13 mouse cellular contexts compared by ENCODE assay signal in the genomic region with DNA sequence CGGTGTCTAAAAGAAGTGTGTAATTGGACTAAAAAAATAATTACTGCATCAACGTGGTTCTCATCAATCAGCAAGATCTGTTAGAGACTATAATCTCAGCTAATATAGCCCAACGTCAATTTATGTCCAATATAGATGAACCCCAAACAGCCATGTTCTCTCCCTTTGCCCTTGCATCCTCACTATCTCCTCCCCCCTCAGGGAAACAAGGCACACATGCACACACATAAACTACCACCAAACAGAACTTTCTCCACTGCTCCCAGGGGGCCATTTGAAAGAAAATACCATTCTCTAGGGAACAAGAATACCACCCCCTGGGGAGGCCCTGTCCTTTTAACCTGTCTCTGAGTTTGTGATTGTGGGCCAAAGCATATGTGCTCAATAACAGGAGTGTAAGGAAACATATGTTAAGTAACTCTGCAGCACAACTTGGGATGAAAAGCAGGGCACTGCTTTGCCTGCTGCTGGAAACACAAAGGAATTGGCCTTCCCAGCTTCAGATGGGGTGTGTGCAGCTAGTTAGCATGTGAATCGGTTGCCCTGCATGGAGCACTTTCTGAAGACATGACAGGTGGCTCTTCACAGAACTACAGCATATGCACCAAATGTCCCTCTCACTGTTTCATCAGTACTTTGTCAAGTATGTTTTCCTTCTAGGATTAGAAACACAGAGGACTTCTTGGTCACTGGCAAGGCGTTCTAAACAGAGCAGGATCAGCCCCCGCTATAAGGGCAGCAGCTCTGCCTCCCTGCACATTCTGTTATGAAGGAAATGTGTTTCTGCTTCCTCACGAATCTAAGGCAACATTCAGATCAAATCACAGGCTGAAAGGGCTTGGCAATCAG.
A peak's percentile ranks its signal among the peaks of the same experiment; 100 is the strongest.
DNase-seq lines count a peak whose midpoint lies in the region; ATAC-seq lines count a peak whose summit lies in the region.
"Had no signal": no experiment of that assay in that cellular context is flagged by ENCODE, and none has a peak within 500 bp of the region (broad histone marks: within the 10 kb centered on the region; RNA-seq: fewer than 3 reads in every experiment).

No protein-coding gene starts in this region.

- peak; percentile 36; the same call in 1 of the 2 replicates for ATAC-seq in frontal cortex, adult (ENCODE audit: low TSS enrichment)
- ATAC-seq in embryonic facial prominence, embryonic 11.5 days (replicated peaks; ENCODE audit: insufficient number of reproducible peaks, low FRiP score, low TSS enrichment, low read depth) = no peak
- peak; percentile 66 for ATAC-seq in hindbrain, embryonic 12.5 days (ENCODE audit: low FRiP score)

- DNase-seq in frontal cortex, postnatal 14 days (ENCODE audit: low spot score in 2 of 2) = no peak
- DNase-seq in embryonic facial prominence, embryonic 11.5 days (ENCODE audit: low spot score) = peak; percentile 26
- DNase-seq in neural tube, embryonic 10.5 days (ENCODE audit: extremely low spot score, low spot score) = peak; percentile 28
- DNase-seq in left cerebral cortex, postnatal 36 days (ENCODE audit: low spot score in 2 of 2) = no peak
- DNase-seq in lung, postnatal 14 days = no peak
- DNase-seq in adrenal gland, postnatal 36 days = no peak
- DNase-seq: kidney, adult 11 months; layer of hippocampus, postnatal 36 days; liver, embryonic 13.5 days; right cerebral cortex, adult 18-20 months had no signal

- no peak overlapping the region for H3K4me3 ChIP-seq in embryonic facial prominence, embryonic 11.5 days (ENCODE audit: low read depth, low read length)
- H3K4me3 ChIP-seq in hindbrain, embryonic 12.5 days = no peak overlapping the region
- H3K4me3 ChIP-seq: heart, embryonic 13.5 days; liver, embryonic 13.5 days had no signal

- H3K4me1 ChIP-seq in embryonic facial prominence, embryonic 11.5 days (ENCODE audit: control insufficient read depth, insufficient read depth, low read length) = peaks cover 5% of the 10 kb centered on the region; the same call in 1 of the 2 replicates
- peaks cover 42% of the 10 kb centered on the region for H3K4me1 ChIP-seq in hindbrain, embryonic 12.5 days
- H3K4me1 ChIP-seq: liver, embryonic 13.5 days had no signal

- no peaks in the 10 kb centered on the region for H3K9me3 ChIP-seq in embryonic facial prominence, embryonic 11.5 days (replicated peaks; ENCODE audit: control insufficient read depth, low read length)
- no peaks in the 10 kb centered on the region for H3K9me3 ChIP-seq in hindbrain, embryonic 12.5 days (replicated peaks)
- H3K9me3 ChIP-seq: heart, embryonic 13.5 days; liver, embryonic 13.5 days had no signal

- H3K36me3 ChIP-seq in embryonic facial prominence, embryonic 11.5 days (replicated peaks; ENCODE audit: control insufficient read depth, insufficient read depth, low read depth, low read length) = no peaks in the 10 kb centered on the region
- H3K36me3 ChIP-seq in hindbrain, embryonic 12.5 days = no peaks in the 10 kb centered on the region
- H3K36me3 ChIP-seq: heart, embryonic 13.5 days; liver, embryonic 13.5 days had no signal

- H3K9ac ChIP-seq in embryonic facial prominence, embryonic 11.5 days (replicated peaks; ENCODE audit: low read length) = peak overlapping the region; percentile 13; the same call in 1 of the 2 replicates
- H3K9ac ChIP-seq in hindbrain, embryonic 12.5 days = no peak overlapping the region
- H3K9ac ChIP-seq: heart, embryonic 13.5 days; liver, embryonic 13.5 days had no signal

- no peak overlapping the region for H3K27ac ChIP-seq in embryonic facial prominence, embryonic 11.5 days (replicated peaks; ENCODE audit: low read depth, low read length)
- peak overlapping the region; percentile 76 for H3K27ac ChIP-seq in hindbrain, embryonic 12.5 days
- H3K27ac ChIP-seq: heart, embryonic 13.5 days; liver, embryonic 13.5 days had no signal

- no peaks in the 10 kb centered on the region for H3K27me3 ChIP-seq in embryonic facial prominence, embryonic 11.5 days (ENCODE audit: control insufficient read depth, insufficient read depth, low read length)
- H3K27me3 ChIP-seq in hindbrain, embryonic 12.5 days = no peaks in the 10 kb centered on the region
- H3K27me3 ChIP-seq: heart, embryonic 13.5 days; liver, embryonic 13.5 days had no signal

- 46% methylated on average over 7 of the region's 7 CpGs for WGBS in embryonic facial prominence, embryonic 11.5 days
- 25% methylated on average over 7 of the region's 7 CpGs for WGBS in hindbrain, embryonic 12.5 days

- intact Hi-C loops in left cerebral cortex, postnatal 36 days (cut with DNase I) = no loop called here

- H3K4me2 ChIP-seq in embryonic facial prominence, embryonic 11.5 days (ENCODE audit: low read depth, low read length) = no peak overlapping the region
- H3K4me2 ChIP-seq in hindbrain, embryonic 12.5 days (replicated peaks) = 0 out of 2 replicates have a peak overlapping the region, but pooled peaks have one; percentile 11
- H3K4me2 ChIP-seq: heart, embryonic 13.5 days; liver, embryonic 13.5 days had no signal

Comparison
In these comparisons a context has a peak if more than half of its experiments do, and no peak if none do; other contexts are left out.
1. DNase-seq: peak in embryonic facial prominence, embryonic 11.5 days (single experiment) and neural tube, embryonic 10.5 days (single experiment); none in frontal cortex, postnatal 14 days (0 of 2), left cerebral cortex, postnatal 36 days (0 of 2), lung, postnatal 14 days (single experiment) and adrenal gland, postnatal 36 days (0 of 2).